Mouse (Mus musculus) kidney, embryonic 15.5 days (tissue): ENCODE results near the gene Sult6b2. TPM values are rescaled to one million over a fixed set of nuclear protein-coding genes. Genes with fewer than 3 reads are reported as not detected.

Experiments
- ATAC-seq: fragments of 200-750 bp; cut with Nextera tagmentation; replicated peaks from 2 replicates; pipeline ENCODE4 v1.8.0; 2017; ENCODE audit warnings: moderate TSS enrichment; ENCODE audit not compliant: low FRiP score
- H3K27ac ChIP-seq: fragments of 300-500 bp; sonication (generic); 2 replicates; pipeline ENCODE4 v1.5.1; 2015; ENCODE audit warnings: mild to moderate bottlenecking, inconsistent platforms
- H3K27me3 ChIP-seq: fragments of 300-500 bp; sonication (generic); 2 replicates; pipeline ENCODE4 v1.6.1; 2015; ENCODE audit warnings: inconsistent platforms
- H3K36me3 ChIP-seq: fragments of 300-500 bp; sonication (generic); 2 replicates; pipeline ENCODE4 v1.6.1; 2015; ENCODE audit warnings: inconsistent platforms
- H3K4me1 ChIP-seq: fragments of 300-500 bp; sonication (generic); 2 replicates; pipeline ENCODE4 v1.6.1; 2015; ENCODE audit warnings: inconsistent platforms
- H3K4me2 ChIP-seq: fragments of 300-500 bp; sonication (generic); 2 replicates; pipeline ENCODE4 v1.6.1; 2015; ENCODE audit warnings: moderate library complexity, mild to moderate bottlenecking, inconsistent platforms
- H3K4me3 ChIP-seq: fragments of 300-500 bp; sonication (generic); replicated peaks from 2 replicates; pipeline ENCODE4 v1.5.1; 2015; ENCODE audit warnings: mild to moderate bottlenecking, inconsistent platforms
- H3K9ac ChIP-seq: fragments of 300-500 bp; sonication (generic); 2 replicates; pipeline ENCODE4 v1.6.1; 2015; ENCODE audit warnings: mild to moderate bottlenecking, inconsistent platforms
- H3K9me3 ChIP-seq: fragments of 300-500 bp; sonication (generic); replicated peaks from 2 replicates; pipeline ENCODE4 v1.6.1; 2016; ENCODE audit warnings: inconsistent platforms
- WGBS: fragments of 180-500 bp; shearing (Covaris S2); methylation state at CpG from one replicate; pipeline ENCODE4 v1.1.7; 2015; ENCODE audit warnings: mixed read lengths; 5-methylcytosine and 5-hydroxymethylcytosine counted together
- polyA plus RNA-seq: library from polyadenylated mRNA; unstranded; fragments of >200 nt; fragmentation: Nextera tagmentation; extraction: Ambion mirVana; gene quantifications from 2 replicates; pipeline ENCODE4 v1.2.1, GENCODE M21; 2015

Sult6b2 gene
- polyA plus RNA-seq, 1 experiment from 2014 or later, result not detected

DNA sequence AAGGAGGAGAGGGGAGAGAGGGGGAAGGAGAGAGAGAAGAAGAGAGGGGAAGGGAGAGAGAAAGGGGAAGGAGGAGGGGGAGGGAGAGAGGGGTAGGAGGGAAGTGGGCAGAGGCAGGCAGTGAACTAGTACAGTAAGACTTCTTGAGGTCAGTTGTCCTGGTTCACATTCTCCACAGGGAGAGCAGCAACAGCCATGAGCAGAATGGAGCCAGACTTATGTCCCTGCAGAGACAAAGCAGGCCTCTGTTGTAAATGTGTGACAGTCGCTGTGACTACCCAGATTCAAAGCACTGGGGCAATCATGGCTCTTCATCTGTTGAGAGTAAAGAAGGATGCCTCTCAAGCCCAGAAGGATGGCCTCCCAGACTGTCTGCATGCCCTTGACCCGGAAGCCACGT is 27.4 kb upstream of the Sult6b2 start:
- Histone ChIP-seq H3K9ac (no peak overlapping the region), H3K27ac (no peak overlapping the region), H3K4me3 (no peak overlapping the region), H3K27me3 (no peaks in the 10 kb centered on the region), H3K4me2 (no peak overlapping the region), H3K9me3 (no peaks in the 10 kb centered on the region), H3K36me3 (no peaks in the 10 kb centered on the region), H3K4me1 (peaks cover 4% of the 10 kb centered on the region; the same call in 1 of the 2 replicates)
- ATAC-seq, result no peak
- 68% methylated on average over 3 of the region's 3 CpGs for WGBS

DNA sequence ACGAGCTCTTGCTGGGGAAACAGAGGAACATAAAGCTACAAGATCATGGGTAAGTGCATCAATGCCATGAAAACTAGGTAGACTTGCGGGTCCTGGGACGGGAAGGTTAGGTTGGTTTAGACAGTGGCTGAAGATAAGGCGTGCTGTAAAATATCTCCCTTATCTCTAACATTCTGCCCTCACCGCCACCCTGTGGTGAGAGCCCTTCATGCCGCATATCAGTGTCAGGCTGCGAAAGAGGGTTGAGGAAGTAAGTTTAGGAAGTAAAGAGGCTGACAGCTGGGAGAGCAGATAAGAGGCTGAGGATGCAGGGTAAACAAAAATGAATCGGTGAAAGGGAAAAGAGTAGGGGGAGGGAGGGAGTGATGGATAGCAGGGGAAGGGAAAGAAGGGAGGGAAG is 26.9 kb upstream of the Sult6b2 start:
- peaks cover 4% of the 10 kb centered on the region; the same call in 1 of the 2 replicates for H3K4me1 ChIP-seq
- no peak for ATAC-seq

DNA sequence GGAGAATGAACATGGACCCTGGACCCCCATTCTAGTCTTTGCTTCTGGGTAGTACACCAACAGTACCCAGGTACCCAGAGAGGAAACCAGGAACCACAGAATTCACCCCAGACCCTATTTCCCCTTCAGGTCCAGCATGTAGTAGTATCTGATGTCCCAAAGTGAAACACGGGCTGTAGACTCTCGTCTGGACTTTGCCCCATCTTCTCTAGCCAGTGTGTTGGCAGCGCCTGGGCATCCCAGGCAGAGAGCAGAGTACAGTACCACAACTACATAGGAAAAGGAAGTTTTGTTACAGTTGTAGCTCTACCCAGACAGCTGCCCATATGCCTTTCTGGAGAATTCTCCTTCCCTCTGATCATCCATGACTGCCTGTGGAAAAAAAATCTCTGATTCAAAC is 25.9 kb upstream of the Sult6b2 start:
- ATAC-seq, result no peak
- Histone ChIP-seq H3K4me1 (peaks cover 4% of the 10 kb centered on the region; the same call in 1 of the 2 replicates), H3K4me2 (no peak overlapping the region), H3K36me3 (no peaks in the 10 kb centered on the region), H3K9me3 (no peaks in the 10 kb centered on the region), H3K27ac (no peak overlapping the region), H3K4me3 (no peak overlapping the region), H3K27me3 (no peaks in the 10 kb centered on the region), H3K9ac (no peak overlapping the region)
- 95% methylated on average over 3 of the region's 3 CpGs for WGBS

More for the DNA sequence above, 26.9 kb upstream of the Sult6b2 start:
- WGBS, result 37% methylated on average over 8 of the region's 8 CpGs
- Histone ChIP-seq H3K4me2 (no peak overlapping the region), H3K36me3 (no peaks in the 10 kb centered on the region), H3K4me3 (no peak overlapping the region), H3K9me3 (no peaks in the 10 kb centered on the region), H3K27ac (no peak overlapping the region), H3K9ac (no peak overlapping the region), H3K27me3 (no peaks in the 10 kb centered on the region)

DNA sequence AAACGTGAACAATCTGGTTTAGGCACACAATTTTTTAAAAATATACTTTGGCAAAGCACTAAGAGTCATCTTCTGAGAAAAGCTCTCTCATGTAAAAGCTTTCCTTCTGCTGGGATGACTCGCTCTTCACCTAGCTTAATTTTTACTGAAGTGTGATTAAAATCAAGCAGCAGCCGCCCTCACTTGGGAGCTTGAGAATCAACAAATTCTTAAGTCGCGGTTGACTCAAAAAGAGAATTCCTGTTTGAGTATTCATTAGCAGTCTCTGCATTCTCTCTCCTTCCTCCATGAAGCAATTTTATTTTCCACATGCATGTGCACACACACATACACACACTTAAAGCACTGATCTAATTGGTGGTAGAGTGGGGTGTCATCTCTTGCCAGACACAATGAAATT is 21.1 kb upstream of the Sult6b2 start:
- H3K36me3 ChIP-seq, result no peaks in the 10 kb centered on the region
- no peak overlapping the region for H3K4me2 ChIP-seq
- H3K4me1 ChIP-seq, result no peaks in the 10 kb centered on the region
- H3K9me3 ChIP-seq, result no peaks in the 10 kb centered on the region
- no peak for ATAC-seq
- H3K27ac ChIP-seq, result no peak overlapping the region
- H3K27me3 ChIP-seq, result no peaks in the 10 kb centered on the region
- no peak overlapping the region for H3K4me3 ChIP-seq
- 74% methylated on average over 5 of the region's 5 CpGs for WGBS
- H3K9ac ChIP-seq, result no peak overlapping the region

DNA sequence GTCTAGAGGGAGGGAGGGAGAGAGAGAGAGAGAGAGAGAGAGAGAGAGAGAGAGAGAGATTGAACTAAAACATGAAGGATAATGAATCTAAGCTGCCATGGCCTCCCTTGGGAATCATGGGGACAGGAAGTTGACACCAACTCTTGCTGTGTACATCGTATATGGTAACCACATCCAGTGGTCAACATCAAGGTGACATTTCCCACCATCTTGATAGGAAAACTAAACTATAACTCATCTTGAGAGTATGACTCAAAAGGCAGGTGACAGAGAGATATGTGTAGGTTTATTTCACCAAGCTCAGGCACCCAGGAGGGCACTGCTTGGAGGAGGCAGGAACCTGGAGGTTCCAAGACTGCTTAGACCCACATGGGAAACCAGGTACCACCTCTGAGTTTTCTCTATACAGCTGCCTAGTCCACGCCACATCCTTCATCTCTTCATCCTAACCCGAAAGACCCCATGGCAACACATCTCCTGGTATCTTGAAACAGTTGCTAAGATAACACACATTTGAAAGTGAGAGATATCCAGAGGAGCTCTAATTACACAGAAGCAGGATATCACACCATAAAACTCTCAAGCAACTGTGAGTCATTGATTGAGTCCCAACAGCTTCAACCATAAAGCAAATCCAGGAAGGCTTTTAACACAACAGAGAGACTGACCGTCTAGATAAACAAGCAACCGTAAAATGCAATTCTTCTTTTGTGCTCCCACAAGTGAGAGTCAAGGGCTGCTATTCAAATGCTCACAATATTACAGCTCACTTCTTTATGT is 18.9 kb upstream of the Sult6b2 start:
- ATAC-seq, result no peak
- H3K9ac ChIP-seq, result no peak overlapping the region
- H3K4me1 ChIP-seq, result no peaks in the 10 kb centered on the region
- 39% methylated on average over 5 of the region's 5 CpGs for WGBS
- H3K27ac ChIP-seq, result no peak overlapping the region
- no peak overlapping the region for H3K4me3 ChIP-seq
- no peaks in the 10 kb centered on the region for H3K36me3 ChIP-seq
- H3K4me2 ChIP-seq, result no peak overlapping the region
- H3K9me3 ChIP-seq, result no peaks in the 10 kb centered on the region
- no peaks in the 10 kb centered on the region for H3K27me3 ChIP-seq

DNA sequence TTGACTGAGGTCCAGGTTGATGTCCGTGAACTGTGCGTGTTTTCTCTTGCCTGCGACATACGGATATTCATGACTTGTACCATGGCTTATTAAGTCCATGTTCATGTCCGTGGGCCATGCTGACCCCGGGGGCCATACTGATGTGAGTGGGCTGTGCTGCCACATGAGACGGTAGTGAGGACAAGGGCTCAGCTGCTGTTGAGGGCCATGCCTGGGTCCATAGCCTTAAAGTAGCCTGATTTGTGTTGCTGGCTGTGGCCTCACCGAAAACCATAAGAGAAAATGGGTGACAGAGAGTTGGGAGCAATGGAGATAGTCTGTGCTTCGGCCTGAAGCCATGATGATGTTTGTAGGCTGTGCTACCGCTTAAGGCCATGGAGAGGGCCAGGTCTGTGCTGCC is 14.0 kb upstream of the Sult6b2 start:
- Histone ChIP-seq H3K4me1 (peaks cover 7% of the 10 kb centered on the region; the same call in 1 of the 2 replicates), H3K27me3 (no peaks in the 10 kb centered on the region), H3K4me3 (no peak overlapping the region), H3K27ac (no peak overlapping the region), H3K9ac (no peak overlapping the region), H3K36me3 (no peaks in the 10 kb centered on the region), H3K4me2 (no peak overlapping the region), H3K9me3 (no peaks in the 10 kb centered on the region)
- 94% methylated on average over 10 of the region's 10 CpGs for WGBS
- no peak for ATAC-seq

DNA sequence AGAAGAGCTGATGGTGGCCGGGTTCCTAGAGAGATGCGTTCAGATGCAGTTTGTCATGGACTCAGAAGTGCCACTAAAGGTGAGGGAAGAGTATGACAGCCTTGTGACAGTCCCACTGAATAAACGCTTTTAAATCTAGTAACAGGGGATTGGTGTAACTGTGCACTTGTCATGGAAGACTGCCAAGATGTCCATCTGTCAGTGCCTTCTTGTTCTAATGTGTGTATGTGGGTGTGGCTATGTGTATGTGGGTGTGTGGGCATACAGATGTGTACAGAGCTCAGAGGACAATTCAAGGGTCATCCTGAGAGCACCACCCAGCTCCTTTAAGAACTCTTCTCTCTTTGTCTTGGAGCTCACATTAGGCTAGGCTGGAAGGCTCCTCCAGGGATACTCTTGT is 11.2 kb upstream of the Sult6b2 start:
- Histone ChIP-seq H3K36me3 (no peaks in the 10 kb centered on the region), H3K4me2 (no peak overlapping the region), H3K9ac (no peak overlapping the region), H3K9me3 (no peaks in the 10 kb centered on the region), H3K27ac (no peak overlapping the region), H3K4me1 (peaks cover 7% of the 10 kb centered on the region; the same call in 1 of the 2 replicates), H3K27me3 (no peaks in the 10 kb centered on the region), H3K4me3 (no peak overlapping the region)
- ATAC-seq, result no peak
- WGBS, result 86% methylated on average over 3 of the region's 3 CpGs

DNA sequence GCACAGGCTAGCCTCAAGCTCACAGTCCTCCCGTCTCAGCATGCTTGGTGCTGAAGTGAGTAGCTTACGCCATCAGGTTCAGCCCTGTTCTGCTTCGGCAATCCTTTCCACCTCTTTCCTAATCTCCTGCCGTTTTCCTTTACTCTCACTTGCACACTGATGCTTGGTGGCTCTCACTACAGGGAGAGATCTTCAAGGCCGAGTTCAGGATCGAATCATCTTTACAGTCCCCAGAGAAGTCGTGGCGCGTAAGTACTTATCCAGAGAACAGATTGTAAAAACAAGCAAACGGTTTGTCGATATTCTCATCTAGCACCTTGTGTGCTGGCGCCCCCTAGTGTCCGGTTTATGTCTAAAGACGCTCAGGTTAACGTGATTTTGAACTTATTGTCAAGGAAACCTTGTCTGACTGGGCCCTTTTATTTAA is 10.2 kb upstream of the Sult6b2 start:
- Histone ChIP-seq H3K9me3 (no peaks in the 10 kb centered on the region), H3K27ac (no peak overlapping the region), H3K27me3 (no peaks in the 10 kb centered on the region), H3K4me1 (peaks cover 7% of the 10 kb centered on the region; the same call in 1 of the 2 replicates), H3K4me2 (peak overlapping the region; percentile 63), H3K36me3 (no peaks in the 10 kb centered on the region), H3K4me3 (peak overlapping the region; percentile 43), H3K9ac (peak overlapping the region; percentile 35)
- ATAC-seq, result peak; percentile 75
- 4% methylated on average over 15 of the region's 15 CpGs for WGBS

DNA sequence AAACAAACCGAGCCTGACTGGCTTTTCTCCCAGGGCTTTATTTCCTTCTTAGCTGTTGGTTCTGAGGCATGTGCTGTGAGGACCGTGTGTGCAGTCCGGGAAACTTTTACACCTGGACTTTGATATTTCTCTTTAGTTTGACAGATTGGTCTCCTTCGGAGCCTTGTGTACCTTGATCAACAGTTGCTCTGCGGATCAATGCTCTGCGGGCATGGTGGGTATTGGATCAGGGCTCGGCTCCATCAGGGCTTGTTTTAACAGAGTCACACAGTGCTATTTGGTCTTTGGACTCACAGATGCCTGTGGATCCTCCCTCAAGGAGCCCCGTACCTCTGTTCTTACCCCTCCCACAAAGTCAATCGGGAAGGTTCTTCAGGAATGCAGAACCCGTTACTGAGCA is 9.7 kb upstream of the Sult6b2 start:
- Histone ChIP-seq H3K27me3 (no peaks in the 10 kb centered on the region), H3K36me3 (no peaks in the 10 kb centered on the region), H3K9ac (peak overlapping the region; percentile 35; the same call in 1 of the 2 replicates), H3K4me1 (peaks cover 7% of the 10 kb centered on the region; the same call in 1 of the 2 replicates), H3K9me3 (no peaks in the 10 kb centered on the region), H3K27ac (no peak overlapping the region), H3K4me3 (peak overlapping the region; percentile 43), H3K4me2 (peak overlapping the region; percentile 63)
- ATAC-seq, result no peak
- WGBS, result 54% methylated on average over 10 of the region's 10 CpGs

DNA sequence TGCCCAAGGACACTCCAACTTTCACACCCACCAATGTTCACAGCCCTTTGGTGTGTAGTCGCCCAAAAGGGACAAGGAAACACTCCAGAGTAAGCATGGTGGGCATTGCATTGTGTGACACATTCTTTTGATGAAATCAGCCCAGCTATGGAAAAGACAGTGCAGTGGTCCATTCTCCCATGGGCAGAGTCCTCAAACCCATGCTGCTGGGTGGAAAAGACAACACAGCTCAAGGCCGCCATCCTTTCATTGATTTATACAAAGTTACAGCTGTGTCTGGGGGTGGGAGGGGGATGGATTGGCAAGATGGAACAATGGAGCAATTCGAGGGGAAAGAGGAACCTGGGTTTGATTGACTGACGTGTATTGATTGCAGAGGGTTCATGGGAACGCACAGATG is 8.7 kb upstream of the Sult6b2 start:
- no peak overlapping the region for H3K27ac ChIP-seq
- no peak overlapping the region for H3K4me3 ChIP-seq
- H3K9ac ChIP-seq, result no peak overlapping the region
- H3K4me1 ChIP-seq, result peaks cover 7% of the 10 kb centered on the region; the same call in 1 of the 2 replicates
- H3K9me3 ChIP-seq, result no peaks in the 10 kb centered on the region
- H3K27me3 ChIP-seq, result no peaks in the 10 kb centered on the region
- no peak for ATAC-seq
- no peak overlapping the region for H3K4me2 ChIP-seq
- no peaks in the 10 kb centered on the region for H3K36me3 ChIP-seq
- 81% methylated on average over 5 of the region's 5 CpGs for WGBS

DNA sequence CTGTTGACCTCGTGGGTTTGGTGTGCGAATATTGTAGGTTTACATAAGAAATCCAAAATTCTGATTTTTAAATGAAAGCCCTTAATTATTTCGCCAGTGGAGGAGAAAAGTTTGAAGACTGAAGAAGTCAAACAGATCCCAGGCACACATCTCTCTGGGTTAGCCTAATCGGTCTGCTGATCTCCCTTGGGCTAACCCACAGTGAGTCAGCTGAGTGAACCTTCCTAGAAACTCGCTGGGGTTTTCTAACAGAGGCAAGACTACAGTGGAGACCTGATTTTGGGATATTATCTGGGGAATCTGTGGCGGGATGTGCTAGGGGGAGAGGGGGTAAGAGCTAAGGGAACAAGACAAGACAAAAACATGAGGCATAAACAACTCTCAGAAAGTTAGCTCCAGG is 5.9 kb upstream of the Sult6b2 start:
- no peak for ATAC-seq
- 76% methylated on average over 6 of the region's 6 CpGs for WGBS
- no peaks in the 10 kb centered on the region for H3K9me3 ChIP-seq

DNA sequence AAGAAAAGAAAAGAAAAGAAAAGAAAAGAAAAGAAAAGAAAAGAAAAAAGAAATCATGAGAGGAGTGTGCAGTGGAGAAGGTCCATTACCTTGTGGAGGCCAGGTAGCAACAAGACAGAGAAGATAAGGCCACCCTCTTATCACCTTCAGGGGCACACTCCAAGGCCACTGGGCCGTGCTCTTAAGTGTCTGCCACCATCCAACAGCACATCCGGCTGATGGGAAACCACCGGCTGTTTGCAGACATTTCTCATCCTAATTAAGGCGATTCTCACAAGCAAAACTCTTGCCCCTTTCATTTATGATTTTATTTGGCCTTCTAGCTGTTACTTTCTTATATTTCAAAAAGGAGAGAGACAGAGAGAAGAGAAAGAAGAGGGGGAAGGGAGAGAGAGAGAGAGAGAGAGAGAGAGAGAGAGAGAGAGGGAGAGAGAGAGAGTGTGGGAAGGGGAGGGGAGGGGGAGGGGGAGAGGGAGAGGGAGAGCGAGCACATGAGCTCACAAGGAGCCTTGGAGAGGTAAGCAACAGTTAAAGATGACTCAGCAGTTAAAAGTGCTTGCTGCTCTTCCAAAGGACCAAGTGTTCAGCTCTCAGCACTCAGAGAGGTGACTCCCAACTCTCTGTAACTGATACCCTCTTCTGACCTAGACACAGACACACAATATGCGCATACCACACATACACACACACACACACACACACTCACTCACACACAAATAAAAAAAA is 5.2 kb upstream of the Sult6b2 start:
- Histone ChIP-seq H3K9me3 (no peaks in the 10 kb centered on the region), H3K27me3 (no peaks in the 10 kb centered on the region), H3K4me1 (peaks cover 7% of the 10 kb centered on the region; the same call in 1 of the 2 replicates), H3K4me3 (no peak overlapping the region), H3K27ac (no peak overlapping the region), H3K36me3 (no peaks in the 10 kb centered on the region), H3K9ac (no peak overlapping the region), H3K4me2 (no peak overlapping the region)
- no peak for ATAC-seq
- whole genome bisulfite sequencing, result 36% methylated on average over 6 of the region's 6 CpGs

More for the DNA sequence above, 5.9 kb upstream of the Sult6b2 start:
- no peaks in the 10 kb centered on the region for H3K27me3 ChIP-seq
- no peak overlapping the region for H3K9ac ChIP-seq
- no peak overlapping the region for H3K4me3 ChIP-seq
- H3K4me2 ChIP-seq, result no peak overlapping the region
- H3K36me3 ChIP-seq, result no peaks in the 10 kb centered on the region
- H3K4me1 ChIP-seq, result peaks cover 7% of the 10 kb centered on the region; the same call in 1 of the 2 replicates
- H3K27ac ChIP-seq, result no peak overlapping the region
